Mouse (Mus musculus) ES-E14 (cell line): ENCODE results near the gene Zfp688. TPM values are rescaled to one million over a fixed set of nuclear protein-coding genes. Genes with fewer than 3 reads are reported as not detected.
A peak's percentile ranks its signal among the peaks of the same experiment; 100 is the strongest.

ENCODE experiments used
- DNase-seq: peaks from one replicate; pipeline ENCODE4 v3.0.0-alpha.2; 2013; ENCODE audit warnings: low read depth, low spot score
- H3K27ac ChIP-seq: 2 replicates; pipeline ENCODE4 v1.5.1; 2012; ENCODE audit warnings: low read depth, mild to moderate bottlenecking, low read length, moderate library complexity, mixed read lengths; ENCODE audit not compliant: poor library complexity, insufficient read depth, severe bottlenecking
- H3K36me3 ChIP-seq: 2 replicates; pipeline ENCODE4 v1.6.1; 2012; ENCODE audit warnings: mild to moderate bottlenecking, low read length, moderate library complexity, mixed read lengths; ENCODE audit not compliant: control insufficient read depth, poor library complexity, insufficient read depth, severe bottlenecking
- H3K4me1 ChIP-seq, 2 experiments: fragments of 150-350 bp in 1 of 2; sonication (generic) in 1 of 2; 2 replicates each; pipeline ENCODE4 v1.6.1; 2012; ENCODE audit warnings: low read length in 2 of 2, mild to moderate bottlenecking in 1 of 2, mixed read lengths in 1 of 2; ENCODE audit not compliant: control insufficient read depth in 2 of 2, insufficient read depth in 2 of 2, poor library complexity in 1 of 2
- H3K4me3 ChIP-seq, 2 experiments: fragments of 150-350 bp in 1 of 2; sonication (generic) in 1 of 2; 2 replicates each; pipeline ENCODE4 v1.5.1; 2012; ENCODE audit warnings: low read length in 2 of 2, low read depth in 1 of 2, mild to moderate bottlenecking in 1 of 2, mixed read lengths in 1 of 2; ENCODE audit not compliant: insufficient read depth in 1 of 2, poor library complexity in 1 of 2, severe bottlenecking in 1 of 2
- H3K9ac ChIP-seq: 2 replicates; pipeline ENCODE4 v1.6.1; 2012; ENCODE audit warnings: low read depth, mild to moderate bottlenecking, low read length, mixed read lengths; ENCODE audit not compliant: poor library complexity, insufficient read depth, severe bottlenecking
- H3K9me3 ChIP-seq: fragments of 150-350 bp; sonication (generic); 2 replicates; pipeline ENCODE4 v1.6.1; 2012; ENCODE audit warnings: low read depth, mild to moderate bottlenecking, low read length; ENCODE audit not compliant: control insufficient read depth, insufficient read depth
- CHD2 ChIP-seq: IDR thresholded peaks from 2 replicates; pipeline ENCODE4 v1.6.1; 2014; ENCODE audit warnings: mild to moderate bottlenecking, low read depth, low read length, inconsistent platforms
- HCFC1 ChIP-seq: IDR thresholded peaks from 2 replicates; pipeline ENCODE4 v1.6.1; 2012; ENCODE audit warnings: low read length, inconsistent platforms, borderline replicate concordance; ENCODE audit not compliant: insufficient read depth
- MAFK ChIP-seq: IDR thresholded peaks from 2 replicates; pipeline ENCODE4 v1.6.1; 2014; ENCODE audit warnings: mild to moderate bottlenecking, low read depth, low read length, inconsistent platforms; ENCODE audit not compliant: insufficient read depth
- ZC3H11A ChIP-seq: IDR thresholded peaks from 2 replicates; pipeline ENCODE4 v1.6.1; 2012; ENCODE audit warnings: low read depth, mild to moderate bottlenecking, inconsistent platforms, low read length, borderline replicate concordance
- ZNF384 ChIP-seq: IDR thresholded peaks from 2 replicates; pipeline ENCODE4 v1.6.1; 2012; ENCODE audit warnings: low read depth, low read length, inconsistent platforms
- in situ Hi-C, 2 experiments: fragments of 600-800 bp; cut with MboI; formaldehyde crosslinking; loops; one replicate each; pipeline ENCODE4 v1.15.1; 2025; ENCODE audit warnings: low sequenced_read_pairs in 2 of 2, inconsistent platforms in 1 of 2; ENCODE audit not compliant: unreplicated experiment in 2 of 2
- total RNA-seq: library from RNA; depleted of rRNA; stranded (reverse); fragments of 300-350 nt; gene quantifications from 2 replicates; pipeline ENCODE4 v1.2.3, GENCODE M21; 2012

Zfp688 gene
- total RNA-seq, 1 experiment = 12.5 TPM

DNA sequence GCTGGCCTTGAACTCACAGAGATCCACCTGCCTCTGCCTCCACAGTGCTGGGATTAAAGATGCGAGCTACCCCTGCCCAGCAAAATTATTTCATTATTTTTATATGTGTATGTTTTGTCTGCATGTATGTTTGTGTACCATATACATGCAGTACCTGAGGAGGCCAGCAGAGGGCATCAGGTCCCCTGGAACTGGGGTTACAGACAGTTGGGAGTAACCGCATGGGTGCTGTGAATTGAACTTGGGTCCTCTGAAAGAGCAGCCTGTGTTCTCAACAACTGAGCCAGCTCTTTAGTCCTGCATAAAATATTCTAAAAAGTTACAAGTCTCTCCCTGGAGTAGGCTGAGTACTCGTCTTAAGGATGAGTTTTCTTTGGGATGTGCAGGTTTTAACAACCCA, 15.9 kb upstream of the Zfp688 start:
- Histone ChIP-seq H3K9ac (no peak overlapping the region), H3K9me3 (no peaks in the 10 kb centered on the region), H3K4me1 (no peaks in the 10 kb centered on the region), H3K4me3 (no peak overlapping the region), H3K27ac (no peak overlapping the region), H3K36me3 (no peaks in the 10 kb centered on the region)
- DNase-seq = no peak
- in situ Hi-C loops = no loop called here
- TF ChIP-seq MAFK (peak; percentile 68), ZC3H11A (peak; percentile 36; the same call in 1 of the 2 replicates), CHD2 (no peak), ZNF384 (no peak), HCFC1 (no peak)

- Histone ChIP-seq H3K36me3 (no peaks in the 10 kb centered on the region), H3K4me3 (no peak overlapping the region), H3K9ac (no peak overlapping the region), H3K27ac (no peak overlapping the region), H3K4me1 (no peaks in the 10 kb centered on the region), H3K9me3 (no peaks in the 10 kb centered on the region)
- TF ChIP-seq ZC3H11A (no peak), MAFK (no peak), CHD2 (no peak), HCFC1 (no peak), ZNF384 (no peak)
- in situ Hi-C loops = no loop called here
- DNase-seq = no peak
These were observed 13.3 kb upstream of the Zfp688 start for GRCm38 (mm10) chr7:127435206-127435605.

DNA sequence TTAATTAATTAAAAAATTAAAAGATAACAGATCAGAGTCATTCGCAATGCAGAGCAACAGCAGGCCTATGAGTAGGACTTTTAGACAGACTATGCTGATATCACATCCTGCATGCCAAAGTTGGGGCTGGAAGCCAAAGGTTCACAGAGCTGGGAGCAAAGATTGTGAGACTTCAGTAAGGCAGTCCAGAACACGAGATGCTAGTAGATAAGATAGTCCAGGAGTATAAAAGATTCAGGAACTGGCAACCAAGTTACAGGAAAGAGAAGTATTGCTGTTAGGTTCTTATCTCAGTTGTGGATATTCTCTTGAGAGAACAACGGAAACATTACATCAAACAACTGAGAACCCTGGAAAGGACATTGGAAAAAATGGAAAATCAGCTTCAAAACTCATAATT, 4.5 kb upstream of the Zfp688 start:
- DNase-seq = no peak
- no peaks in the 10 kb centered on the region for H3K36me3 ChIP-seq
- TF ChIP-seq MAFK (no peak), ZNF384 (no peak), HCFC1 (no peak), CHD2 (no peak), ZC3H11A (no peak)
- H3K9me3 ChIP-seq = no peaks in the 10 kb centered on the region
- H3K27ac ChIP-seq = no peak overlapping the region
- H3K4me1 ChIP-seq = no peaks in the 10 kb centered on the region
- no peak overlapping the region for H3K9ac ChIP-seq
- in situ Hi-C loops = no loop called here
- no peak overlapping the region for H3K4me3 ChIP-seq

GRCm38 (mm10) chr7:127425911-127426310, 4.0 kb upstream of the Zfp688 start:
- in situ Hi-C loops = no loop called here
- Histone ChIP-seq H3K4me3 (no peak overlapping the region), H3K4me1 (no peaks in the 10 kb centered on the region), H3K9me3 (no peaks in the 10 kb centered on the region), H3K27ac (no peak overlapping the region), H3K36me3 (no peaks in the 10 kb centered on the region), H3K9ac (no peak overlapping the region)
- TF ChIP-seq ZC3H11A = no peak
- TF ChIP-seq ZNF384 = no peak
- no peak for TF ChIP-seq MAFK
- TF ChIP-seq CHD2 = no peak
- TF ChIP-seq HCFC1 = no peak
- DNase-seq = no peak

DNA sequence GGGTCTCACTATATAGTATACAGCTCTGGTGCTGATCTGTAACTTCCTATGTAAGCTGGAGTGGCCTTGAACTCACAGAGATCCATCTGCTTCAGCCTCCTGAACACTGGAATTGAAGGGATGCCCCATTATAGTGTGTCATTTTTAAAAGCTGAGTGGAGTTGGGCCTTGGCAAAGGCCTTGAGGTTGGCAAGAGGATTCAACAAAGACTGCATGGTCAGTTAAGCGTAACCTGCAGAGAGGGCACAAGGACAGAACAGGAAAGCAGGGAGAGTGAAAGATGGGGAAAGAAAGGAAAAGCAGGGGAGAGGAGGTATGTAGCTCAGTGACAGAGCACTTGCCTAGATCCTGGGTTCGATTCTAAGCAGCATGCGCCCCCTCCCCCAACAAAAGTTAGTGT, 3.4 kb upstream of the Zfp688 start:
- H3K4me3 ChIP-seq = no peak overlapping the region
- no peak overlapping the region for H3K9ac ChIP-seq
- in situ Hi-C loops = no loop called here
- H3K27ac ChIP-seq = no peak overlapping the region
- no peaks in the 10 kb centered on the region for H3K9me3 ChIP-seq
- no peaks in the 10 kb centered on the region for H3K4me1 ChIP-seq
- H3K36me3 ChIP-seq = no peaks in the 10 kb centered on the region
- TF ChIP-seq ZNF384 = no peak
- TF ChIP-seq MAFK = no peak
- TF ChIP-seq ZC3H11A = no peak
- no peak for TF ChIP-seq HCFC1
- TF ChIP-seq CHD2 = no peak
- no peak for DNase-seq
